Mouse (Mus musculus) heart, adult 8-10 months (tissue): Measurements from ENCODE around the gene Cyp4f13. TPM values are rescaled to one million over a fixed set of nuclear protein-coding genes. Genes with fewer than 3 reads are reported as not detected.
A peak's percentile ranks its signal among the peaks of the same experiment; 100 is the strongest.

Experiments
- DNase-seq: peaks from one replicate; pipeline ENCODE4 v3.0.0; 2022; ENCODE audit warnings: low spot score
- total RNA-seq, 4 experiments: library from RNA; stranded (reverse); gene quantifications; 2 replicates each; pipeline ENCODE4 v1.2.4; 2022

Cyp4f13 gene
- 10 to 100 TPM in 2 of 4 experiments, 1 to 10 TPM in 2; 7.7 to 15.3 (median 9.5) TPM for total RNA-seq

DNA sequence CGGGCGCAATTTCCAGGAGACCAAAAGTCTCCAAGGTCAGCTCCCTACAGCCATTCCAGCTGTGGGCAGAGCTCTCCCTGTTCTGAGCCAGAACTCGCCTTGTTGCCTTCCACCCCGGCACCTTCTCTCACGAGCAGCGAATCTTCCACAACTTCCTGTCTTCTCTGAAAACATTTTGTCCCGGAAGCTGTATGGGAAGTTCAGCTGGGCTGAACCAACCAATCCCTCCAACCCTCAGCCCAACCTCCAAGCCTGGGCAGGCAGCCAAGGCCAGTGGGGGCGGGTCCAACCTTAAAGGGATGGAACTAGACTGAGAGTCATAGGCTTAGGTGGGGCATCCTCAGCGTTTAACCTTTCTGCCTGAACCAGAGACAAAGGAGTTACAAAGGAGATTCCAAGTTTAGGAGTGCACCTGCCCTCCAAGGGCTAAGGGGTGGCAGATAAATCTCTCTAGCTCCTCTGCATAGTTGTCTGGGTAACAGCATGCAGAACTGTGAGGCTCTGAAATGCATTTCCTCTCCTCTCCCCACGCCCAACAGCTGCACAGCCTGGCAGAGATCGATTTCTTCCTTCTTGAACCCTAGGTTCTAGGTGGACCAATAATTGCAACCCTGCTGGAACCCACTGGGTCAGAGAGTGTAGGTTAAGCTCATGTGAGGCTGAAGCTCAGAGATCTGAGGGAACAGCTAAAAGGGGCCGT, at the start of gene Cyp4f13:
Gene Cyp4f13, minus strand, starts transcription at position 188 of the 700 bp plus-strand sequence.
- DNase-seq, result peak; percentile 100

GRCm38 (mm10) chr17:32992699-32993474, 45.7 kb upstream of the Cyp4f13 start, which contains the start of gene Zfp952:
Gene Zfp952 (plus strand): TSS chr17:32993129.
- DNase-seq, result peak; percentile 96

DNA sequence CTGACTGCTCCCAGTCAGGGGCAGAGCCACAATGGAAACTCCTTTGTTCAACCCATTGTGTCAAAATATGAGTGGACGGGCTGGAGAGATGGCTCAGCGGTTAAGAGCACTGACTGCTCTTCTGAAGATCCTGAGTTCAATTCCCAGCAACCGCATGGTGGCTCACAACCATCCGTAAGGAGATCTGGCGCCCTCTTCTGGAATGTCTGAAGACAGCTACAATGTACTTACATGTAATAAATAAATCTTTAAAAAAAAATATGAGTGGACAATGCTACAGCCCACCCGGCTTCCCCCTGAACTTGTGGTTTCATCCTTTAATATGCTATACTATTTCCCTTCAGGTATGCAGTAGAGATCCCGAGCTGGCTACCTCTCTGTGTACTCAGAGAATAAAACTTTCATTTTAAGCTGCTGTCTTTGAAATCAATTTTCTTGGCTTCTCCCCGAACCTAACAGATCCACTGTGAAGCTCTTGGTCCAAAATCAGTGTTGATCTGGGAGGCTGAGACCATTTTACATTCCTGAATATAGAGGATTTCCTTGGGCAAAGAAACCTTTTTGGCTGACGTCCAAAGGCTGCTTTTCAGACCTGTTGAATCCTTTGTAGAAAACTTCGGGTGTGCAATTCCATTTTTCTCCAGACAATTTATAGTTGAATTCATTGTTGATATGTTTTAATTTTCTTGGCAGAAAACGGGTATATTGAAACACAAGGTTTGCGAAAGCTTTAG, 44.9 kb upstream of the Cyp4f13 start:
- no peak for DNase-seq

- DNase-seq, result no peak
Measured at GRCm38 (mm10) chr17:32986301-32986700, 39.1 kb upstream of the Cyp4f13 start.

DNA sequence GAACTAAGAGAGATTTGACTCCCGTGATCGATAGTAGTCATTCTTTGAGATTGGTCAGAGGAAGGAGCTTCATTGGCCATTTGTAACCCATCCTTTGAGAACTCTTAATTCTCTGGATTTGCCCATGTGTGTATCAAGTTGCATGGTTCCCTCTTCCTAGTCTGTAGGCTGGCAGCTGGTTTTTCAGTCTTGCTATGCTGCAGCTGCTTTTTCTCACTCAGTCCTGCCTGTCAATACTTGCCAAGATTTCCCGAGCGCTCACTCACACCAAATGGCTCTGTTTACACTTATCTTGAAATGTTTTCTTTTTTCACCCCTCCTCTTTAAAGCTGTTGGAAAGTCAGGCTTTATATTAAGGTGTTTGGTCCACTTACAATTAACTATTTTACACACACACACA, 34.2 kb upstream of the Cyp4f13 start:
- DNase-seq, result no peak

GRCm38 (mm10) chr17:32965623-32966290, 18.6 kb upstream of the Cyp4f13 start, which contains the start of gene Zfp472:
Gene Zfp472 (plus strand): TSS chr17:32965814.
- peak; percentile 98 for DNase-seq

DNA sequence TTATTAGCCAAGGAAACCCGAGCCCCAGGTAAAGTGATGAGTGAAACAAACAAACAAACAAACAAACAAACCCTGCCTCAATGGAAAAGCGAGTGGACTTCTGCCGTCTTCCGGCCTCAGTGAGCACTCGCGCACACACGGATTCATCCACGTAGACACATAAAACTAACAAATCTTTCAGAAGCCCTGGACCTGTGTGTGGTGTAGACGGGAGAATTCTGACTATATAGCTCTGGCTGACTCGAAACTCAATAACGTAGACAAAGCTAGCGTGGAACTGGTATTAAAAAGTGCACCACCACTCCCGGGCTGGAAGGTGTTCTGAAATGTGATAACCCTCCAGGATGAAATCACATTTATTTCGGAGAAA, 18.0 kb upstream of the Cyp4f13 start:
- DNase-seq, result no peak

- DNase-seq, result peak; percentile 77
Measured at GRCm38 (mm10) chr17:32951441-32951840, 4.2 kb upstream of the Cyp4f13 start.

- no peak for DNase-seq
Measured at GRCm38 (mm10) chr17:32951006-32951405, 3.8 kb upstream of the Cyp4f13 start.

DNA sequence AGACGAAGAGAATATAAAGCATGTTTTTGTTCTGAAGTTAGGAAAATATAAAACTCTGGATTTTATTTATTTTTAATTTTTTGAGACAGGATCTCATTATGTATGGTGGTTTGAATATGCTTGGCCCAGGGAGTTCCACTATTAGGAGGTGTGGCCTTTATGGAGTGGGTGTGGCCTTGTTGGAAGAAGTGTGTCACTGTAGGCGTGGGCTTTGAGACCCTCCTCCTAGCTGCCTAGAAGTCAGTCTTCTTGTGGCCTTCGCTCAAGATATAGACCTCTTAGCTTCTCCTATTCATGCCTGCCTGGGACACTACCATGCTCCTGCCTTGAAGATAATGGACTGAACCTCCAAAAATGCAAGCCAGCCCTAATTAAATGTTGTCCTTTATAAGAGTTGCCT, 2.9 kb upstream of the Cyp4f13 start:
- no peak for DNase-seq

DNA sequence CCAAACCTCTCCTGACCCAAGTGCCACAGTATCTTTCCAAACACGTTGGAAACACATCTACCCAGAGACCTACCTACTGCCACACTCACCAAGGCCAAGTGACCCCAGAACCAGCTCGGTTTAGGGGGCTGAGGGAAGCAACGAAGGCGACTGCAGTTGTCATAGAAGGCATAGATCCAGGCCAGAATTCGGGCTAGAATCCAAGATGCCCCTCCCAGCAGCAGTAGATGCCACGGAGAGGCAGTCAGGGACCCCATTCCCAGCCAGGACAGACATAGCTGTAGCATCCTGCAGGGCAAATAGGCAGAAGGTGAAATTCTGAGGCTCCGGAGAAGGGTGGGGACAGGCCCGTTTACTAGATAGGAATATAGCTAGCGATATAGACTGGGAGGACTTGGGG, 486 bp downstream of the Cyp4f13 start:
- DNase-seq, result no peak

DNA sequence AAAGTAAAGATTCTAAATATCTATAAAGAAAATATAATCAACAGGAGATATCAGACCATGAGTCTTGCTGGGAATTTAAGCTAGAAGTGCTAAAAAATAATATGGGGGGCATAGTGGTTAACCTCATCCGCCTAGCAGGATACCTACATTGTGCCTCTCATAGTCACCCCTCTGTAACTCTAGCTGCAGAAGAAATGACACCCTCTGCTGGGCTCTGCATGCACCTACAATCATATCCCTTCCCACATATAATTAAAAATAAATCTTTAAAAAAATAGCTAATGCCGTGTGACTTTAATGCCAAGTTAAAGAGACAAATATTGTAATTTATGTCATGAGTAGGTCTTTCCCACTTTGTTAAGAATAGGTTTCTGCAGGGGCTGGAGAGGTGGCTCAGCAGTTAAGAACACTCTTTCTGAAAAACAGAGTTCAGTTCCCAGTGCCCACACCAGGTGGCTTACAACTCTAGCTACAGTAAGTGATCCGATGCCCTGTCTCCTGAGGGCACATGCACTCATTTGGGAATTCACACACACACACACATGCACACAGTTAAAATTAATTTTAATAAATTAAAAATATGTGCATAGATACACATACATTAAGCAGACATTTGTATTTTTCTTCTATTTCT, 2.7 kb downstream of the Cyp4f13 start:
- no peak for DNase-seq

DNA sequence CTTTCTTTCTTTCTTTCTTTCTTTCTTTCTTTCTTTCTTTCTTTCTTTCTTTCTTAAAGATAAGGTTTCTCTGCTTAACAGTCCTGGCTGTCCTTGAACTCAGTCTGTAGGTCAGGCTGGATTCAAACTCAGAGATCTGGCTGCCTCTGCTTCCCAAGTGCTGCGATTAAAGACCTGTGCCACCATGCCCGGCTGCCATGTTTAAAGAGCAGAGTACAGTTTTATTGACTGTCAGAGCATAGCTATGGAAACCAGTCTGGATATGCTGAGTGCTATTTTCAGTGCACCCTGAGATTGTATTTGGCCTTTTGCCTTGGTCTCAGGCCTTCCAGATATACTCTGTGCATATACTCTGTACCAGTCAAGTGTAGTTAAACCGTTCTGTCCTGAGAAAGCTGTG, 3.5 kb downstream of the Cyp4f13 start:
- DNase-seq, result no peak

DNA sequence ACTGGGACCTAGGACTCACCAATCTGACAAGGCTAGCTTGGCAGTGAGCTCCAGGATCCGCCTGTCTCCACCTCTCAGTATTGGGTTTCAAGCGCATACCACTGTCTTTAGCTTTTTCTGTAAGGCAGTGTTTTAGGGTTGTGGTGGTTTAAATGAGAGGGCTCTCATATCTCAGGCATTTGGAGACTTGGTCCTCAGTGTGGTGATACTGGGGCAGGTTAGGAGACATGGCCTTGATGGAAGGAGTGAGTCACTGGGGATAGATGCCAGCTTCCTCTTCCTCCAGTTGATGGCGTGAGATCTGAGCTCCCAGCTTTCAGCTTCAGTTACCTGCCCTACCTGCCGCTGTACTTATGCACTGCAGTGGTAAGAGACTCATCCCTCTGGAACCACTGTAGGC, 7.4 kb downstream of the Cyp4f13 start:
- no peak for DNase-seq

- no peak for DNase-seq
Measured at GRCm38 (mm10) chr17:32927803-32928202, 19.4 kb downstream of the Cyp4f13 start.

DNA sequence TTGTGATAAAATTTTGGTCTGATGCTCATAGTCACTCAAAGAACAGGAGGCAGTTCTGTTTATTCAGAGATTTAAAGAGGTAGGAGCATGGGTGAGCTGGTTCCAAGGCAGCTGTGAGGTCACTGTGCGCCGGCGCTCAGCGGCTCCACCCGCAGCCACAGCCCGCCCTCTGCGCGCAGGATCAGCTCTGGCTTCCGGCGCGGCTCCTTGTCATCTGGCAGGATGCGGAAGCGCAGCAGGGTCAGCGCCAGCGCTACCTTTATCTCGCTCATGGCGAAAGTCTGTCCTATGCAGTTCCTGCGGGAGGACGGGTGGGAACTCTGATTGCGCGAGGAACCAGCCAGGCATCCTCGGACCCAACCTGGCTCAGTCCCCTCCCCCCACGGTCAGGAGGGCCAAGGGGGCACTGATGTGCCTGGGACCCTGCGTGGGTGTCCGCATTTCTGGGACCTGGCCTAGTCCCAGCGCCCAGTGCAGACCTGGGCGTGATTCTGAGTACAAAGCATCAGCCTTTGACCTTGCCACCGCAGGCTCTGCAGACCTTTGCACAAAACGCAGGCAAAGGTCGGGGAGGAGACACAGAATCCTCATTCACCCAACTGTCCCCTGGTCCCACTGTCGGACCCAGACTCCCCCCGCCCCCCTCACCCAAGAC, 22.4 kb downstream of the Cyp4f13 start:
- DNase-seq, result peak; percentile 77

DNA sequence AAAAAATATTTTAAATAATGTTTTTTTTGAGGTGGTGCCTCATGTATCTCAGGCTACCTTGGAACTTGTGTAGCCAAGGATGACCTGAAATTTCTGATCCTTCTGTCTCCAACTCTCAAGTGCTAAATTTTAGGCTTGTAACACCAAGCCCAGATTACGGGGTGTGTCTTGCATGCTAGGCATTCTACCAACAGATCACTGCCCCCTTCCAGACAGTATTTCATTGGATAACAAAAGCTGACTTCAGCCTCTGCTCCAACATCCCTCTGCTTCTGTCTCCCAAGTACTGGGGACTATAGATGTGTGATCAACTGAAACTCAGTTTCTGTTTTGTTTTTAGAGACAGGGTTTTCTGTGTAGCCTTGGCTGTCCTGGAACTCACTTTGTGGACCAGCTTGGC, 23.5 kb downstream of the Cyp4f13 start:
- DNase-seq, result no peak

- no peak for DNase-seq
Measured at GRCm38 (mm10) chr17:32919123-32919522, 28.1 kb downstream of the Cyp4f13 start.

GRCm38 (mm10) chr17:32917131-32917530, 30.1 kb downstream of the Cyp4f13 start, which contains the start of gene Cyp4f14:
Gene Cyp4f14 (minus strand): TSS chr17:32917342.
- DNase-seq, result peak; percentile 19

DNA sequence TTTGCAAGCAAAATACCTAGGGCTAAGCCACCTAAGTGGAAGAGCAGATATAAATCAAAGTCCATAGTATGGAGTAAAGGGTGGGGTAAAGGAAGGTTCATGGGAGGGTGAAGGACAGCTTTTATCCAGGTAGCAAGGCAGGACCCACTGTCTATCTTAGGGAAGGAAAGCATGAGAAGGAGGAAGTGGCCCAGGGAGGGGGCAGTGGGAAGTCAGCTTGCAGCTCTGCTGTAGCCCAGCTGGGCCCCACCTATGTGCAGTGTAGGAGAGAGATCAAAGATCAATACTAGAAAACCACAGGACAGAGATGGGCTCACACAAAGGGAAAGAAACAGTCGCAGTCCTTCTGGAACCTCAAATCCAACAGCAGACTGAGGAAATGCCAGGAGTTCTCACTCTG, 31.1 kb downstream of the Cyp4f13 start:
- no peak for DNase-seq

GRCm38 (mm10) chr17:32906172-32906571, 41.0 kb downstream of the Cyp4f13 start:
- DNase-seq, result no peak
